Mouse (Mus musculus) left cerebral cortex, postnatal 4 days (tissue): ENCODE measurements around the gene Dock2. TPM values are rescaled to one million over a fixed set of nuclear protein-coding genes. Genes with fewer than 3 reads are reported as not detected.

ENCODE experiments used
- DNase-seq: peaks from one replicate; pipeline ENCODE4 v3.0.0-alpha.2; 2022
- intact Hi-C: fragments of 180-260 bp; cut with DNase I; formaldehyde crosslinking; loops from one replicate; pipeline ENCODE4 v1.15.1; 2025
- total RNA-seq, 2 experiments: library from RNA; stranded (reverse); gene quantifications; 2 replicates each; pipeline ENCODE4 v1.2.3; 2021

The Dock2 gene
- total RNA-seq, 2 experiments from 2014 or later, result 1.6 to 1.7 TPM

DNA sequence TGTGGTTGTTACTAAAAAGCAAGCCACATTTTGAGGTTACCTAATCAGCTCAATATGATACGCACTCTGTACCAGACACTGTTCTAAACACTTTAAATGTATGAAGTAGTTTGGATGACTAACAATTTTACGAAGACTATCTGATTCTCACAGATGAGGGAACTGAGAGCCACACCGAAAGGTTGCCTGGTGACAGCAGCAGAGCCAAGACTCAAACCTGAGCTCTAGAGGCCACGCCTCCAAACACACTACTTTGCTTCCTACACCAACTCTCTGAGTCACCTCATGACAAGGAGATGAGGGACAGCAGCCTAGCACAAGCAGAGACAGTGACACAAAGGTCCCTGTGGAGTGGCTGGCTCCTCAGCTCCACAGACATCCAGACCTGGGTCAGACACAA lies 411.5 kb downstream of the Dock2 start:
- no peak for DNase-seq
- intact Hi-C loops, result no loop called here

DNA sequence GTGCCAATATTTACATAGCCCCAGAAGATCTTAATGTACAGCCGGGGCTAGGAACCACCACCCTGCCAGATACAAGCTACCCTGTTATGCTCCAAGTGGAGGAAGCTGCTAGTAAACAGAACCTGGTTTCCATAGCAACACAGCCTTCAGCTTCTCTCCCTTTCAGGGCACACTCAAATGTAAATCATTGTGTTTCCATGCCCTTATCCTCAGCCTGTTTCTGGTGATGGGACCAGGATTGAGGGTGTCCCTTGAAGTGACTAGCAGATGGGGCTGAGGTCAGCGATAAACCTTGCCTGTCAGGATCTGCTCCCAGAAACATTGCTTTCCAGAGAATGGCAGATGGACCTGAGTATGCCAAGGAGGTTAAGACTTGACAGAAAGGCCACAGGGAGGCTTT lies 427.6 kb downstream of the Dock2 start:
- intact Hi-C loops, result no loop called here
- no peak for DNase-seq

DNA sequence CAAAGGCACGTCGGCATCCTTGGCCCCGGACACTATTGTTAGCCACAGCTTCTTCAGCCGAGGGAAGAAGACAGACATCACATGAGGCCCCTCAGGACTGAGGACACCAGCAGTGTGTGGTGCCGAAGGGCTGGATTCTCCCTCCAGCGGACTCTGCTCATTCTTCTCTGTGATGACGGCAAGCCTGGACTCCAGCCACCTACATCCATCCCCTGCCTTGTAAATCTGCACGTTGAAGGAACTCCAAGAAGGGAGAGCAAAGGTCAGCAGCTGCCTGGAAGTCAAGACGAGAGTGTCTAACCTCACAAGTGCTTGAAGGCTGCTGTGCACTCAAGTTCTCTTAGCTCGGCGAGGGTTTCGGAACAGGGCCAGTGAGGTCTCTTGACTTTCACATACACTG lies 428.3 kb downstream of the Dock2 start:
- intact Hi-C loops, result no loop called here
- no peak for DNase-seq

DNA sequence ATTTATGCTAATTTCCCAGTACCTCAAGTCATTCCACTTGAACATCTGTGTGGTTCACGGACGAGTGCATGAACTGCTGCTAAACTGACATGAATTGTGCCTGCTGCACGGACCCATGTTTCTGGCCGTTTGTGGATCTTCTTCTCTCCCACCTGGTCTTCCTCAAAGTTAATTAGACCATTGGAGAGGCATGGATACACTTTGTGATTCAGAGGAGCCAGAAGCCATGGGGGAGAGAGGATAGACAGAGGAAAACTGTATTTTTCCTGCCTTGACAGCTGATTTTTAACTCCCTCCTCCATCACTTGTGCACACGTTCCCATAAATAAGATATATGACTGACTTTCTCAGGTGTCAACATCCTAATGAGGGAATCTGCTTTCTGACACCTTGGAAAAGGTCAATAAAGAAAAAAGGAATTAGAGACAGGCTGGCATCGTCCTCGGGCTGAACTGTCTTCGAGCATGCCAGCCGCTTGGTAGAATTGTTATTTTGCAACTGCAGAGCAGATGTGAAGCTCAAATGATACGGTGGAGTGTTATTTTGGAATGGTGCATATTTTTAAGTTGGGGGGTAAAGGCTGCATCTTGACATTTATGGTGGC lies 434.1 kb downstream of the Dock2 start:
- intact Hi-C loops, result no loop called here
- peak; percentile 27 for DNase-seq

DNA sequence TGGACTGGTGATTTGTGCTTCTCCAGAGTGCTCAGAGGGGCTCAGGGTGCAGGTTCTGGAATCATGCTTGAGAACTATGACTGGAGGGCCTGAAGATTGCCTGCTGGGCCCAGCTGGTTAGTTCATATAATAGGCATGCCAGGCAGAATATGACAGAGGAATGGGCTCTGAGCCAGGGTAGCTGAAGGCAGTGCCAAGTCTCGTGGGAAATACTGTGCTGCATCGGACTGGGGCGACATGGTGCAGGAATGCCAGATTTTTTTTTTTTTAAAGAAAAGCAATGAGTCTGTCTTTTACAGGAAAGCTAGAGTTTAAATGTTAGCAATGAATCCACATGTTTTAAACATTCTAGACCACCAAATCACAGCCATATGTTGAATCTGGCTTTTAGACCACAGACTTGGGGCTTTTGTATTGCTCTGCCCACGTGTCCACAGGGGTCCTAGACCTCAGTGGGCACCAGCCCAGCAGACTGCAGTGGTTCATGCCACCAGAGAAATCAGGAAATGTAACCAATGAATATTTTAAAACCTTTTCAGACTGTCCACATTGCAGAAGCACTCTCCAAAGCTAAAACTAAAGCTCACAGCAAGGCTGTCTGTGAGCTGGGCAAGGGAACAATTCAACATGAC lies 435.3 kb downstream of the Dock2 start:
- peak; percentile 90 for DNase-seq
- intact Hi-C loops, result no loop called here

DNA sequence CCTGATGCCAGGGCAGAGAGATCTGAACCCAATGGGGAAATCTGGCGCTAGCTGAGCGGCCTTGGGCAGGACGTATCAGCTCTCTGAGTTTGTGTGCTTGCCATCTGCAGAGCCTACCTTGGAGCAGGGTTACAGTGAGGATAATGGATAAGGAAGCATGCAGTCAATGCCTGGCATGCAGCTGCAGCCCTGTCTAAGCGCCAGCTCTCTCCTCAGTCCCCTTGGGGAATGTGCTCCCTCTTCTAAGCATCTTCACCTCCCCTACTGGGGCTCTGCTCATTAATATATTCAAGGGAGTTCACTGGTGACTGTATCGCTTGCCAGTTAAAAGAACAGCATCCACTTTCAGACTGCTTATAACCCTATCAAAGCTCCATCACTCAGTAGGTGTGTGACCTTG lies 439.4 kb downstream of the Dock2 start:
- intact Hi-C loops, result no loop called here
- DNase-seq, result peak; percentile 11

DNA sequence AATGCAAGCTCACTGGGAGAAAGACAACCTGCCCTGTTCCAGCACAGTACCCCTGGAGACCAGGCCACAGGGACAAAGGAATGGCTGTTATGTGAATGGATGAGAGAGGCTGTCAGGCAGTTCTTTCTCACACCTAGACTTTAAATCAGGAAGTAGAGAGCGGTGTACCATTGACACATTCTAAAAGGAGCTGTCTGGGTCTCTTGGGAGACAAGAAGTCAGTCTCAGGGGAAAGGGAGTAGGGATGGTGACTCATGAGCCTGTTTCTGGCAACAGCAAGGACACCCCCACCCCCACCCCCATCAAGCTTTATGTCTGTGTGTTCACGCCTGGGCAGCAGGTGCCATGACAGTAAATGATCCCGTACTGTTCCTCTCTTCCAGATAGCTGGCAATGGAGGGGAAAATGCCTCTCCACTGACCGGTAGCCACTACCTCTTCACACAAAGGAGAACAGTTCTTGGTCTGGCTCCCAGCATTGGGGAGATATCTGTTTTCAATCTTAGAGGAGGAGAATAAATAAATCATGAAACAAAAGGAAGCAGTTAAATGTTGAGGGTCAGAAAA lies 439.9 kb downstream of the Dock2 start:
- intact Hi-C loops, result no loop called here
- no peak for DNase-seq

DNA sequence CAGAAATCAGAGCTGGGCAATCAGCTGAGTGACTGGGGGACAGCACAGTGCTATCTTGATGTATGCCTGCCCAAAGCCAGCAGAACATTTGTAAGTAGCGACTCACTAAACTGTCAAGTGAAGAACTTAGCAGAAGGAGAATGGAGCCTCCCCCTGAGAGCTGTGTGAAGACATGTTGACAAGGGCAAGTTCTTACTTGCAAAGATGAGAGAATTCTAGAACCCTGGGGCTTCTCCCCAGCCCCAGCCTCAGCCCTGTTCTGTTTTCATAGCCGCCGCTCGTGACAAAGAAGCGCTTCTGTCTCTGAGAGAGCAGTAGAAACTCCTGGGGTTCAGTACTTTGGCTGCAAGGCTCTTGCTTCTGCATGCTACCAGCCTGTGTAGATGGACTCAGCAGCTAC lies 444.0 kb downstream of the Dock2 start:
- no peak for DNase-seq

DNA sequence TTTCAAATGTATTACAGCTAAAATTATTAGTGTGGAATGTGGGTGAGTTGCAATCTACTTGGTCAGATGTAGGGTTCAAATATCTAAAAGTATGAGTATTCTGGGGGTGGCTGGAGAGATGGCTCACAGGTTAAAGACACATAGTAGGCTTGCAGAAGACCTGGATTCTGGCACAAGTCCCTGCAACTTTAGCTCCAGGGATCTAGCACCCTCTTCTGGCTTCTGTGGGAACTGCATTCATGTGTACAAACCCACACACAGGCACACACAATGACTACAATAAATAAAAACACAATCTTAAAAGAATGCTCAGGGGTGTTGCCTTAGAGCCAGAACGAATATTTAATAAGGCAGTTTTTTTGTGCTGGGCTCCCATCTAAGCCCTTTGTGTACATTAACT lies 445.8 kb downstream of the Dock2 start:
- intact Hi-C loops, result no loop called here
- DNase-seq, result no peak

More for the DNA sequence above, 444.0 kb downstream of the Dock2 start:
- intact Hi-C loops, result no loop called here

DNA sequence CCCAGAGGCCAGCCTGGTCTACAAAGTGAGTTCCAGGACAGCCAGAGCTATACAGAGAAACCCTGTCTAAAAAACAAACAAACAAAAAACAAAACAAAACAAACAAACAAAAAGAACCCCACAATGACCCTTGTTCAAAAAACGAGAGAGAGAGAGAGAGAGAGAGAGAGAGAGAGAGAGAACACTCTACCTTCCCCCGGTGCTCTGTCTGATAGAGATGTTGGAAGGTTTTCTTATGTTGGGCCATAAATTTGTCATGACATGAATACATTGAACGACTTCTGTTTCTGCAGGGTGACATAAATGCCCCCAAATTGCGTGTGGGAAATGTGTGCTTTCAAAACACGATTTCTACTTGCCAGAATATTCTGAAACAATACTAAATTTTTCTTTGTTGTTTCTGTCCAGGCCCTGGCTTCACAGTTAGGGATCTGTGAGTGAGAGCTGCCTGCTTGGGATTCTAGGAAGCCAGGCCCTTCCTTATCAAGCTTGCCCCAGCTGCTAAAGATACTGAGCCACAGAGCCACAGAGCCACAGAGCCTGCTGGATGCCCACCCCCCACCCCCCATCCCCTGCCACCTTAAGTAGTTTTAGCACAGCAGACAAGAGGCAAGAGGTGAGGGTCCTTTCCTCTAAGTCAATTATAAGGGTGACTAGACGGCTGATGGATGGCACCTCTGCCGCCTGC lies 451.2 kb downstream of the Dock2 start:
- intact Hi-C loops, result no loop called here
- no peak for DNase-seq

DNA sequence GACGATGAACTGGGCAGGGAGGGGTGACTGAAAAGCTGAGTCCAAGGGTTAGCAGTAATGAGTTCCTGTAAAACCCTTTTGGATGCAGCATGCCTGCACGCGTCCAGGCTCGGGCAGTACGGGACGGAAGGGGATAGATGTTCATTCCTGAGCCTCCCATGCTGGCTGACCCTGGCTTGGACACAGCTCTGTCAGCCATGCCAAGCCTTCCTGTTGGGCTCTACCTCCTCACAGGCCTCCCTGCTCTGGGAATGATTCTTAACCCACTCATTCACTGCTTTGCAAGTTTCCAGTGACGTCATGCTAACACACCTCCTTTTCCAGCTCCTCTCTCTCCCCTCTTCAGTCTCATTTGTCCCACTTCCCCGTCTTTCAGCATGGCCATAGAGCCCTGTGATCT lies 460.0 kb downstream of the Dock2 start:
- intact Hi-C loops, result no loop called here
- DNase-seq, result no peak

DNA sequence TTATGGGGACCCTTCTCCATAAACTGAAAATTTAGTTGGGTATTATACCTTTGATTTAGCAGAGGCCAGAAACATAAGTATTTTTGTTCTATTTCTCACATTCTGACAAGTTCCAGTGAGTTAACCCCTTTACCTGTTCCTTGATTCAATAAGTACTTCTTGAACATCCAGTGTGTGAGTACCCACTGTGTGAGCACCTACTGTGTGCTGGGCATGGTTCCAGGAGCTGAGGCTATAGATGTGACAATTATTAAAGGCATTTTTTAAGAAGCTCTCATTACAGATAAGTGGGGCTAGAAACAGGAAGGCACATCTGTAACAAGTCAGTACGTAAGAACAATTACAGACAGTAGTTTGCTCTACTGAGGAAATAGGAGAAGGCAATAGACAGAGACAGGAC lies 464.4 kb downstream of the Dock2 start:
- intact Hi-C loops, result loop anchor here (10.0 kb wide), 1 partner anchor 496 kb away; no protein-coding TSS in a partner anchor
- DNase-seq, result no peak

DNA sequence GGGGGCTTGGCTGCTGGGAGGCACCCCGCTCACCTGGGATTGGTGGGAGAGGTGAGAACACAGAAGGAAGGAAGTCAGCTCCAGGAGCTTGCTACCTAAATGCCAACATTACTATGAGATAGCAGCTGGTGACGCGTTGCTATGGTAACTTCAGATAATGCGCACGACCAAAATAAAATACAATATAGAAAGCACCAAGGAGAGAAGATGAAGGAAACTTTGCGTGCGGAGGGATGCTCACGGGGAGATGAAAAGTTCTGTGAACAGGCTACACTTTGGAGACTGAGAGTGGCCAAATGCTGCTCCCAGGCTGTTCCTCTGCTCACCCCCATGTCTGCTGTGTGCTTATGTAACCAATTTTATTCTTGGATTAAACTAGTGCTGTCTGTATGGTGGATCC lies 466.7 kb downstream of the Dock2 start:
- intact Hi-C loops, result loop anchor here (10.0 kb wide), 1 partner anchor 498 kb away; no protein-coding TSS in a partner anchor
- no peak for DNase-seq

DNA sequence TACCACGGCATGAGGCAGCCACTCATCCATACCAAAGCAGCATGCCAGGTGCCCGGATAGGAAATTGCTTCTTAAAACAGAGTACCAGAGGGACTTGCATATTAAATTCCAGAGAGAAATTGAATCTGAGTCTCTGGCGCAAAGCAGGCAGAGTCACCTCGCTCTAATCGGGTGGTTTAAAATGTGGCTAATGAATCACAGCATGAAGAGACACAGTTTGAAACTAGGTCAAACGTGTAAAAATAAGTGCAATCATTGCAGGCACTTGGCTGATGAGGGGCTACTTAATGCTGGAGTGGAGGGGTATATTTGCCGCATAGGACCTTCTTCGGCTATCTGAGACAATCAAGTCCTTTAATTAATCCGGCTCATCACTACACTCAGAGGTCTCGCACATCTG lies 467.5 kb downstream of the Dock2 start:
- DNase-seq, result no peak
- intact Hi-C loops, result loop anchor here (10.0 kb wide), 1 partner anchor 499 kb away; no protein-coding TSS in a partner anchor

DNA sequence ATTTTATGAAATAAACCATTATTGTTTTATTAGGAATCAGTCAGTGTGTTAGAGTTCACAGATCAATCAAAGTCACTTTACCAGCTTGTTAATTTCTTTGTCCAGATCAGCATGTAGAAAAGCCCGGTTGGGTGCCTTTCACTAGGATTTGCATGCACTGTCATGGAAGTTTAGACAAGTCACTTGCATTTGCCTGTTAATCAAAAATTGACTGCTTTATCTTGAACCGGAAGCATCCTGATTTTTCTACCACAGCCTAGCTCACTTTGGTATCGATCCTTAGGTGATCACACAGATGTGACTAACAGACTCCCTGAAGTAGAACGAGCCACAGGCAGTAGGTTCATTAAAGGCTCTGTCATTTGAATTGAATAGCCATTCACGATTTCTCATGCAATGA lies 468.3 kb downstream of the Dock2 start:
- no peak for DNase-seq
- intact Hi-C loops, result loop anchor here (10.0 kb wide), 1 partner anchor 499 kb away; no protein-coding TSS in a partner anchor

DNA sequence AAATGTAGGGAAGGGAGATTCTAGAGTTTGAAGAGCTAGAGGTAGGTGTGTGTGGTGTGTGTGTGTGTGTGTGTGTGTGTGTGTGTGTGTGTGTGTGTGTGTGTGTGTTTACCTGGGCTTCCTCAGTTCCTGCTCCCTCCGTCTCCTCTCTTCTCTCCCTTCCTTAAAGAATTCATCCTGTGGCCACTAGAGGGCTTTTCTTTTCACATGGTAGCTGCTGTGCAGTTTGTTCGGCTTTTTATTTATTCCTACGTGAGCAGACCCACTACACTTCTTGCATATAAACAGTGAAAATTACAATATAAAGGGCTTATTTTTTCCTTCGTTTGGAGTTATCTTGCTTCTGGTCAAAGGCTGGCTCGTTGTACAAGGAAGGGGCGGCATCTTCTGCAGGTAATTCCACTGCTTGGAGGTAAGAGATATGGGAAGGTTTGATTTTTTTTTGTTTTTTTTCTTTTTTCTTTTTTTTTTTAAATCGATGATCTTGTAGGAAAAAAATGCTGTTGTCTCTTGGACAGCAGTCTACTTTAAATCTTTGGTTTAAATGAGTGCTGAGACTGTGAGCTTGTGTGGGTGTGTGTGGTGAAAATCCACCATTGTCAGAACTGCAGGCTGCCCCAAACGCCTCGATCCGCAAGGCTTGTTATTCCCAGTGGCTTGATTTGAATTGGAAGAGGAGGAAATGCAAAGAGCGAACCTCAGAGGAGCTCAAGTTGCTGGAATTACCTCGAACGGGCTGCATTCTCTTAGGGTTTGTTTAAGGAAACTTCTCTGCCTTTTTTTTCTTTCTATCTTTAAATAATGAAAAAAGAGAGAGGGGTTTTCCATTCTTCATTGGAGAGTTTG lies 468.9 kb downstream of the Dock2 start, which contains the start of gene Fam196b:
Gene Fam196b (plus strand): TSS at position 289 of the 846 bp plus-strand sequence.
- intact Hi-C loops, result loop anchor here (10.0 kb wide), 1 partner anchor 500 kb away; no protein-coding TSS in a partner anchor
- peak; percentile 10 for DNase-seq

DNA sequence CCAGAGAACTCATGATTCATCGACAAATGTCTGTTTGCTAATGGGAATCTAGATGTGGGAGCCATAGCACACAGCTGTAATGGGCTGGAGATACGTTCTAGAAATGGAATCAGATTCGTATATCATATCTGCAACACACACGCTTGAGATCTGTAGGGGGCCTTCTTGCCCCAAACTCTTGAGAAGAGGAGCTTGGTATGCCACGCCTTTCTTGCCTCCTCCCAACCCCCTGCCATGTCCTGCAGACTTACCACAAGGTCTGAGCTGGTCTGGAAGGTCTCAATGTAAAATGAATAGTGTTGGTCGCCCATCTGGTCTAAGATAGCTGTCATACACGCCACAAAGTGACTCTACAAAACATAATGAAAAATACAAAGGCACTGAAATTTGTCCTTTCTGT lies 471.5 kb downstream of the Dock2 start:
- intact Hi-C loops, result loop anchor here (10.0 kb wide), 1 partner anchor 503 kb away; no protein-coding TSS in a partner anchor
- DNase-seq, result no peak

DNA sequence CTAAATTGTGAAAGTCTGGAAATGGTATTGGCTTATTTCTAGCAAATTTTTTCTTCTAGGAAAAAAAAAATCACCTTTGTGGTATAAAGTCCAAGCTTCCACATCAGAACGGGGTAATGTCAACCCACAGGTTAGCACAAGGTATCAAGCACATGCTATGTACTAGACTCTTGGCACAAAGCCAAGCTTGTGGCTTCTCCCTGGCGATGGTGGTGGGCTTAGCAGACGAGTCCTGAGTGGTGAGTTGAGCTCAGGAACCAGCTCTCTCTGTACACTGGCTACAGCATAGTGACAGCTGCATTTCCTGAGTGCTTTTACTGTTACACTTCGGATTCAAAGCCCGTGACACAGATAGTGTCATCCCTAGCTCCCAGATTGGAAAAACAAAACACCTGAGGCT lies 472.0 kb downstream of the Dock2 start:
- intact Hi-C loops, result loop anchor here (10.0 kb wide), 1 partner anchor 503 kb away; no protein-coding TSS in a partner anchor
- no peak for DNase-seq

DNA sequence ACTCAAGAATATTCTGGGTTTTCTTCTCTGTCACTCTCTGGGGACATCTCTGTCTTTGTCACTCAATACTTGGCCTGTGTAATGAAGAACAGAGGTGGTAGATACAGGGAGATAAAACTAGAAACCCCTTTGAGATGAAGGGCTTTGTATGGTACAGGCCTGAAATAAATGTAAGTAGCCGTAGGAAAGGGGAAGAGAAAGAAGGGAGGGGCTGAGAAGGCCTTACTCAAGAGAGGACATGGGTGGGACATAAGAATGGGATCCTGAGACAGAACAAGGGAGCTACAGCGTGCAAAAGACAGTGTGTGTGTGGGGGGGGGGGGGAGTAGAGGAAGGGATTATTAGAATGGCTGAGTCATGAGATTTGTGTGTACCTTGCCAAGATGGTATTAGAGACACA lies 474.3 kb downstream of the Dock2 start:
- intact Hi-C loops, result no loop called here

DNA sequence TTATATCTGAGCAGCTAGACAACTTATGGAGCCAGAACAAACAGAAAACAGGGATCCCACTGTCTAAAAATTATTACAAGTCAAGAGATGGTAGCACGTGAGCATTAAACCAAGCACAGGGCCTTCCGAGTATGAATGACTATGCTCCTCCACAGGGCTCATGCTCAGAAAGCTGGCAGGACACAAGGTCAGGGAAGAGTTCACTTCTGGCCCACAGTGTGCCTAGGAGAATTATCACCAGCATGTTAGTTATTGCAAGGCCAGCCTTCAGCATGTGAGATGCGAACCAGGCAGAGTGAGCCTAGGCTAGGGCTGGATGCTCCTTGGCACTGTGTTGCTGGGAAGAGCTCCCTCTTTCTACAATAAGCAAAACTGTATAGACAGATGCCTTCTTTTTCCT lies 475.0 kb downstream of the Dock2 start:
- intact Hi-C loops, result no loop called here
- DNase-seq, result no peak

More for the DNA sequence above, 474.3 kb downstream of the Dock2 start:
- no peak for DNase-seq
